Mouse (Mus musculus) liver, postnatal 0 days (tissue): ENCODE measurements around the gene Gabrg3. TPM values are rescaled to one million over a fixed set of nuclear protein-coding genes. Genes with fewer than 3 reads are reported as not detected.

ENCODE experiments used
- ATAC-seq: fragments of 200-750 bp; cut with Nextera tagmentation; 2 replicates; pipeline ENCODE4 v1.8.0; 2017; ENCODE audit warnings: mild to moderate bottlenecking, moderate library complexity
- DNase-seq: peaks from one replicate; pipeline ENCODE4 v3.0.0-alpha.2; 2016
- H3K27ac ChIP-seq: fragments of 300-500 bp; sonication (generic); 2 replicates; pipeline ENCODE4 v1.5.1; 2014; ENCODE audit warnings: antibody characterized with exemption, moderate library complexity, mild to moderate bottlenecking, low read depth
- H3K27me3 ChIP-seq: fragments of 300-500 bp; sonication (generic); 2 replicates; pipeline ENCODE4 v1.6.1; 2014; ENCODE audit warnings: low read length, control low read depth, mixed read lengths; ENCODE audit not compliant: insufficient read depth
- H3K36me3 ChIP-seq: fragments of 300-500 bp; sonication (generic); replicated peaks from 2 replicates; pipeline ENCODE4 v1.6.1; 2014; ENCODE audit warnings: mild to moderate bottlenecking, control low read depth, low read length, moderate library complexity, mixed read lengths; ENCODE audit not compliant: insufficient read depth
- H3K4me1 ChIP-seq: fragments of 300-500 bp; sonication (generic); 2 replicates; pipeline ENCODE4 v1.6.1; 2014; ENCODE audit warnings: antibody characterized with exemption, mild to moderate bottlenecking, control low read depth; ENCODE audit not compliant: insufficient read depth
- H3K4me2 ChIP-seq: fragments of 300-500 bp; sonication (generic); 2 replicates; pipeline ENCODE4 v1.6.1; 2014; ENCODE audit warnings: low read depth, mild to moderate bottlenecking, low read length, moderate library complexity, mixed read lengths
- H3K4me3 ChIP-seq: fragments of 300-500 bp; sonication (generic); 2 replicates; pipeline ENCODE4 v1.5.1; 2014; ENCODE audit warnings: low read depth, low read length
- H3K9ac ChIP-seq: fragments of 300-500 bp; sonication (generic); replicated peaks from 2 replicates; pipeline ENCODE4 v1.6.1; 2014; ENCODE audit warnings: mild to moderate bottlenecking, moderate library complexity
- H3K9me3 ChIP-seq: fragments of 300-500 bp; sonication (generic); 2 replicates; pipeline ENCODE4 v1.6.1; 2016; ENCODE audit warnings: mild to moderate bottlenecking, control low read depth, low read length, mixed read lengths
- CTCF ChIP-seq: sonication (generic); IDR thresholded peaks from 2 replicates; pipeline ENCODE4 v1.5.1; 2016; ENCODE audit warnings: antibody characterized with exemption, low read depth
- EP300 ChIP-seq: IDR thresholded peaks from 2 replicates; pipeline ENCODE4 v1.6.1; 2016; ENCODE audit warnings: antibody characterized with exemption, low read depth, mild to moderate bottlenecking
- WGBS: fragments of 180-500 bp; shearing (Covaris S2); extraction: QIAGEN DNeasy Blood & Tissue Kit; methylation state at CpG from one replicate; pipeline ENCODE4 v1.1.7; 2014; ENCODE audit not compliant: insufficient replicate concordance; 5-methylcytosine and 5-hydroxymethylcytosine counted together
- polyA plus RNA-seq: library from polyadenylated mRNA; unstranded; fragments of >200 nt; fragmentation: Nextera tagmentation; extraction: Ambion mirVana; gene quantifications from 2 replicates; pipeline ENCODE4 v1.2.1, GENCODE M21; 2015

Gabrg3 gene
- polyA plus RNA-seq, 1 experiment from 2014 or later = not detected

DNA sequence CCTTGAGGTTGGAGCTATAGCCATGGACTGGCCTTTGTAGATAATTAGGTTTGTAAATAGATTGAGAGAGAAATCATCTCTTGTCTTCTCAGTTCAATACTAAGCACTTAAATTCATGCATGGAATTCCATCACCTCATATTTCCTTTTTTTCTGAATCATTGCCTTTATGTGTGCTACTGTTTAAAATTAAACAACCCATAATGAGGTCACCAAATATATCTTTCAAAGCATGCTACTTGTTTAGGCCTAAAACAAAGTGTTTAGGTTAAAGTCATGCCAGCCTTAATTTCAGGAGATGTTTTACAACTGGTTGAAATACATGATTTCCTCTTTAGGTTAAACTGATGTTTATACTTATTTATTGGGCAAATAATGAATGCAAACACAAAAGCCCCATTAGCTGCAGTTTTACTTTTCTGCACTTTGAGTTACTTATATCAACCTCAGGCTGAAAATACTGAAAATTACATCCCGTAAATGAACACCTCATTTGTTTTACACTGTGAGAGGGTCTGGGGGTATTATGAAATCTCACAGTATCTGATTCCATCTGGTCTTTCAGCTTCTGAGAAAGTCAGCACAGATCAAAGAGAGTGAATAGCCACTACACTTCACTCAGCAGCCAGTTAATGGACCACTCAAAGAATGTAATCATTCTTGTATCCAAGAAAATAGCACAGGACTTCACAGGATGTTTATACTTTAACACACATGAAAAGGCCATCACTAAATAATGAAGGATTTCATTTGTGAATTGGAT lies 519.5 kb downstream of the Gabrg3 start:
- no peak for DNase-seq
- WGBS = 78% methylated on average over 1 of the region's 1 CpGs

DNA sequence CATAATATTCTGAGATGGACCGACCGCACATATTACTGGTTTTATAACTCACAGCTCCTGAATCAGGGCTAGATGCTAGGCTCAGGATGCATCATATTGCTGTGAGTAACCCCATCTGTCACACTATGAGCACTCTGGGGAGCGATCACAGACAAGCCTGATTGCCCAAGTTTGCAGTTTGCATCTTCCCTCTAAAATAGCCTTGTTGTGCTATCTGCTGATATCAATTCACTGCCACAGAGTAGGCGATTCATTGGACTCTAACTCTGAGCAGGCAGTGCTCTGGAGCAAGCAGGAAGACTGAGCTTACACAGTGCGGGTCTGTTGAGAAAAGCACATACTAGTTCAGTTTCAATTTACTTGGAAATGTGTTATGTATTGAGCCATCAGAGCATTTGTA lies 543.4 kb downstream of the Gabrg3 start:
- Histone ChIP-seq H3K4me1 (no peaks in the 10 kb centered on the region), H3K36me3 (no peaks in the 10 kb centered on the region), H3K4me3 (no peak overlapping the region), H3K4me2 (no peak overlapping the region), H3K27ac (no peak overlapping the region), H3K27me3 (no peaks in the 10 kb centered on the region), H3K9ac (no peak overlapping the region), H3K9me3 (no peaks in the 10 kb centered on the region)
- ATAC-seq = no peak
- WGBS = 82% methylated on average over 5 of the region's 5 CpGs
- no peak for TF ChIP-seq EP300
- no peak for TF ChIP-seq CTCF
- no peak for DNase-seq

More for the DNA sequence above, 519.5 kb downstream of the Gabrg3 start:
- Histone ChIP-seq H3K27ac (no peak overlapping the region), H3K9me3 (peaks cover 2% of the 10 kb centered on the region; the same call in 1 of the 2 replicates), H3K36me3 (no peaks in the 10 kb centered on the region), H3K4me2 (no peak overlapping the region), H3K27me3 (no peaks in the 10 kb centered on the region), H3K4me3 (no peak overlapping the region), H3K4me1 (no peaks in the 10 kb centered on the region), H3K9ac (no peak overlapping the region)
- no peak for ATAC-seq
- no peak for TF ChIP-seq CTCF
- no peak for TF ChIP-seq EP300

- TF ChIP-seq EP300 = no peak
- no peak for TF ChIP-seq CTCF
- ATAC-seq (no peak), DNase-seq (no peak)
- no peak overlapping the region for H3K9ac ChIP-seq
- no peaks in the 10 kb centered on the region for H3K4me1 ChIP-seq
- no peak overlapping the region for H3K4me2 ChIP-seq
- H3K27me3 ChIP-seq = no peaks in the 10 kb centered on the region
- 76% methylated on average over 6 of the region's 6 CpGs for WGBS
- H3K9me3 ChIP-seq = no peaks in the 10 kb centered on the region
- no peak overlapping the region for H3K4me3 ChIP-seq
- no peak overlapping the region for H3K27ac ChIP-seq
- H3K36me3 ChIP-seq = no peaks in the 10 kb centered on the region
These were observed 561.5 kb downstream of the Gabrg3 start for GRCm38 (mm10) chr7:56825446-56825845.

GRCm38 (mm10) chr7:56801841-56802240 lies 585.1 kb downstream of the Gabrg3 start:
- Histone ChIP-seq H3K9ac (no peak overlapping the region), H3K9me3 (no peaks in the 10 kb centered on the region), H3K4me2 (no peak overlapping the region), H3K4me1 (no peaks in the 10 kb centered on the region), H3K4me3 (no peak overlapping the region), H3K36me3 (no peaks in the 10 kb centered on the region), H3K27ac (no peak overlapping the region), H3K27me3 (no peaks in the 10 kb centered on the region)
- TF ChIP-seq EP300 (no peak), CTCF (no peak)
- WGBS = 62% methylated on average over 1 of the region's 1 CpGs
- no peak for ATAC-seq
- DNase-seq = no peak

DNA sequence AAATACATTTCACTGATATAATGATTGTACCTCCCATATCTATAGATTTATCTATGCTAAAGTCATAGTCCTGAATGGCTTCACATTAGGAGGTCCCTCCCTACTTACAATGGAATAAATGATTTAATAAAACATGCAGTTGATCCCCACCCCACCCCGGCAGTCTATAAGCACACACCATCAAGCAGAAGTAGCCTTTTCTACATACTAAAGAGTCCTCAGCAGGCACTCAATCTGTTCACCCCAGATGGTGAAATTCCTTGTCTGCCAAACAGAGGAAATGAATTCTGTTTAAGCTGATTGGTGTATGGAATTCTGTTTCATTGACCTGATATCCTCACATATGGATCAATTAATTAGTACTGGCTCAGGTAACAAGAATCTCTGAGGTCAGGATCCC lies 607.9 kb downstream of the Gabrg3 start:
- H3K4me2 ChIP-seq = no peak overlapping the region
- DNase-seq = no peak
- H3K36me3 ChIP-seq = no peaks in the 10 kb centered on the region
- no peaks in the 10 kb centered on the region for H3K27me3 ChIP-seq
- no peaks in the 10 kb centered on the region for H3K9me3 ChIP-seq
- no peak overlapping the region for H3K4me3 ChIP-seq
- ATAC-seq = no peak
- H3K9ac ChIP-seq = no peak overlapping the region
- TF ChIP-seq CTCF (no peak), EP300 (no peak)
- no peaks in the 10 kb centered on the region for H3K4me1 ChIP-seq
- 76% methylated on average over 1 of the region's 1 CpGs for WGBS
- no peak overlapping the region for H3K27ac ChIP-seq

- no peaks in the 10 kb centered on the region for H3K36me3 ChIP-seq
- H3K4me1 ChIP-seq = no peaks in the 10 kb centered on the region
- DNase-seq (no peak), ATAC-seq (no peak)
- H3K4me2 ChIP-seq = no peak overlapping the region
- H3K4me3 ChIP-seq = no peak overlapping the region
- no peak overlapping the region for H3K9ac ChIP-seq
- TF ChIP-seq CTCF (no peak), EP300 (no peak)
- no peaks in the 10 kb centered on the region for H3K9me3 ChIP-seq
- H3K27ac ChIP-seq = no peak overlapping the region
- H3K27me3 ChIP-seq = no peaks in the 10 kb centered on the region
- 72% methylated on average over 4 of the region's 4 CpGs for WGBS
These were observed 618.8 kb downstream of the Gabrg3 start for GRCm38 (mm10) chr7:56768216-56768615.

DNA sequence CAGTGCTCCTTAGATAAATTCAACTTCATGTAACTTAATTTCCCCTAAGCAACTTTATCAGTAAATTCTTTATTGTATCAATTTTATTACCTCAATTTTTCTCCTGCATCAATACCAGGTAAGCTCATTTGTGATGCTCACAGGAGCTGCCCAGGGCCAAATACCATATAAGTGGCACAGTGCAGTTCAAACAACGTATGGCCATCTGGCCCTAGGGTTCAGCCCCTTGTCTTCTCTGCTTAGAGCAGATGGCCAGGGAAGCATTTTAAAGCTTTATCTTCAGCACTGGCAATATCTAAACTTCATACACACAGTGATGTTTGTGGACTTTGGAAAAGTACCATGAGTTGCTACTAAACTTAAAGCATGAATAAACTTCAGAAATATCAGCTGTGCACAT lies 619.2 kb downstream of the Gabrg3 start:
- DNase-seq (no peak), ATAC-seq (no peak)
- TF ChIP-seq EP300 (no peak), CTCF (no peak)
- WGBS = 67% methylated on average over 1 of the region's 1 CpGs
- Histone ChIP-seq H3K36me3 (no peaks in the 10 kb centered on the region), H3K4me3 (no peak overlapping the region), H3K27me3 (no peaks in the 10 kb centered on the region), H3K9me3 (no peaks in the 10 kb centered on the region), H3K4me1 (no peaks in the 10 kb centered on the region), H3K27ac (no peak overlapping the region), H3K4me2 (no peak overlapping the region), H3K9ac (no peak overlapping the region)
